Mouse (Mus musculus) gastrocnemius, adult 18-20 months (tissue): ENCODE results near the gene Btbd9. TPM values are rescaled to one million over a fixed set of nuclear protein-coding genes. Genes with fewer than 3 reads are reported as not detected.

Experiments
- DNase-seq: peaks from one replicate; pipeline ENCODE4 v3.0.0; 2021; ENCODE audit warnings: low spot score
- total RNA-seq, 2 experiments: library from RNA; stranded (reverse); gene quantifications; 2 replicates each; pipeline ENCODE4 v1.2.3; 2021

Gene Btbd9
- total RNA-seq, 2 experiments from 2014 or later = 11.5 to 15.2 TPM

DNA sequence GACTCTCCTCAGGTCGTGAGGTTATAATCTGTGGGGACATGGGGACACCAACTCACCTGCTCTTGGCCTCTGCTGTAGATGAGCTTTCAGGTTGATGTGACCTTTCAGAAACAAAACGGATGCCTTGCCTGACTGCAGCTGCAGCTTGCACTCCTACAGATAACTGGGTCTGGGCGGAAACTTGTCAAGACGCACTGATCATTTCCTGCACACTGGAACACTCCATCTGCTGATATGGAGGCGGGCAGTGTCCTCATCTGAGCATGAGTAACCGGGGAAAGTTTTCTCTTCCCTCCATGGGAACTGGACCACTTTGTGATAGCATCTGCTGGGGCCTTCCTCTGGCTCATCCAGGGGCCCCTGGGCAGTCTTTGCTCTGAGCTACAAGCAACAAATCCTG is 361.9 kb downstream of the Btbd9 start:
- no peak for DNase-seq

DNA sequence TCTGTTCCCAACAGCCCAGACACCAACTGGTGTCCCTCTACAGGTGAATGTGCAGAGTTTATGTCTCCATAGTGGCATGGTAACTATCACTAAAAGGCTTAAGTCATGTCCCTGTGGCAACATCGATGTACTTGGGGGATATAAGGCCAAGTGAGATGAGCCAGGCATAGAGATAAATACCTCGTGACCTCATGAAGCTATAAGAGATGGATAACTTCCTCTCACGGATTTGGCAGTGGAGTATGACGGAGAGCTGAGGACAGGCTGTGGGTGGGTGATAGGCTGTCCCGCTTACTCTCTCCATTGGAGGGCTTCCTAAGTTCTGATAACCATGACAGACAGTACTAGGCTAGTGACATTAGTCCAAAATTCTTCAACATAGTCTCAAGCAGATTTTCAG is 362.9 kb downstream of the Btbd9 start:
- DNase-seq = no peak

DNA sequence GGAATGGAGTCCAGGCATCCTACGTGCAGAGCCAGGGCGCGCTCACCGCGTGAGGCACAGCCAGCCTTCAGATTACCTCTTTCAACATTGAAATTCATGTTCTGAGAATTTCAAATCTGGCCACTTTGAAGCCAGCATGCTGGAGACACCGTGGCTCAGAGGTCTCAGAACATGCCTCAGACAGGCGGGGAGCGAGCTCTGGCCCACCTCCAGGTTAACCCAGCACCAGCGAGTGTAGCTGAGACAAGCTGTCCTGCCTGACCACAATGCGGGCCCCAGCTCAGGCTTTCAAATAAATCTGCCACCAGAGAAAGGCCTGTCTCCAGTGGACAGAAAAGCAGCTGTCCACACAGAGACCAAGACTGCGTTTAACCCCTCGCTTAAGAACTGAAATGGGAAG is 363.6 kb downstream of the Btbd9 start:
- DNase-seq = no peak

DNA sequence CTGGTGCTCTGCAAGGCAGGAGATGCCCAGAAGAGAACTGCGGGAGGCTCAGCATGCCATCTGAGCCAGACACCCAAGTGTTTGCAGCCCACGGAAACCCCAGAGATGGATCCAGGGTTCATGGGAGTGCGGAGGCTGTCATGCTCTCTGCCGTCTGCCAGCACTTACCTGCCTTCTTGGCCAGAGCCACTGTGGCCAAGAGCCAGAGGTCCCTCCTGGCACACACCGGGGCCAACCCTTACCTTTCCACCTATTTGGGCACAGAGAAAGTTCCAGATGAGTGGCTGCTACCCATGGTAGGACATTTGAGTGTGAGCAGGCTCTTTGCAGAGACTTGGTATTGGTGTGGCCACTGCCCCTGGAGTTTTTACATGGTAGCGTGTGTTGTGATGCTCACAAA is 365.4 kb downstream of the Btbd9 start:
- DNase-seq = no peak

DNA sequence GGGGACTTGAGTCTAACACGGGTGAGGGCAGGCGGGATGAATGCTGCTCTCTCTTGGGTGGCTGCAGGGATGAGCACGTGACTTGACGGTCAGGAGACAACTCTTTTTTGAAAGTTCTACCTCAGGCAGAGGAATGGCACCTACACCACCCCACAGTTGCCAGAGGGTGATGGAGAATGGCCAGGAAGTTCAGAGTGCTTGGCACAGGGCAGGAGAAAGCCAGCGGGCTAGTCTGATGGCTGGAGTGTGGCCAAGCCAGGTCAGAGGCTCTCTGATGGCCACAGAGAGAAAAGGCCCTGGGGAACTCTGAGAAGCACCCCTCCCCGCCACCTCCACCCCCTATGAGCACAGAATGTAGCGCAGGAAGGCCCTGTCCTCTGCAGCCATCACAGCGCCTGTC is 366.0 kb downstream of the Btbd9 start:
- no peak for DNase-seq

DNA sequence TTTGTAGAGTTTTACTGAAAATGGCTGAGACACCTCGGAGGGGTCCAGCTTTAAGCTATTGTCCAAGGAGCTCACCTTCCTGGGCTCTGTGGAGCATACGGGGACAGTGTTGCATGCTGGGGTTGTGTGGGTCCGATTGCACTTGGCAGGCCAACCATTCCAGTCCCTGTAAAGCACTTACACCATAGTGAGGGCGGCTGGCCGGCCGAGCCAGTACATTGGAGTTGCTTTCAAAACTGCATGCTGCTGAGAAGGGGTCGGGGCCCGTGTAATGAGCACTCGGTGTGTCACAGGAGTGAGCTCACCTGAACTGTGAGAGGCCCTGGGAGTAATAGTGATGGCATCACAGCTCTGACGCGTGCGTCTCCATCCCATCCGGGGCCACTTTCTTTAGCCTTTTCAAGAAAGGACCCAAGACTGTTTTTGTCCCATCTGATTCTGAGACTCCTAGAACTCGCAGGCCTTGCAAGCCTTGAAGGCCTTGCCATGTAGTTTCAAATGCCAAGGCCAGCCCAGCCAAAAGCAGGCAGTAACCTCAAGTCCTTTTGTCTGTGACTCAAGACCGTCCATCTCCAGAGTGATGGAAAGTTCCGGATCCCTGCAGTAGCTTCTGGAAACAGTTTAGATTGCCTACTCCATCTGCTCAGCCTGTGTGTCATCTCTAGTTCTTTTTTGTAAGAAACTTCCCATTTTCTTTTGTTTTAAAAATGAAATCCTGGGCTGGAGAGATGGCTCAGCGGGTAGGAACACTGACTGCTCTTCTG is 371.0 kb downstream of the Btbd9 start:
- peak; percentile 50 for DNase-seq

DNA sequence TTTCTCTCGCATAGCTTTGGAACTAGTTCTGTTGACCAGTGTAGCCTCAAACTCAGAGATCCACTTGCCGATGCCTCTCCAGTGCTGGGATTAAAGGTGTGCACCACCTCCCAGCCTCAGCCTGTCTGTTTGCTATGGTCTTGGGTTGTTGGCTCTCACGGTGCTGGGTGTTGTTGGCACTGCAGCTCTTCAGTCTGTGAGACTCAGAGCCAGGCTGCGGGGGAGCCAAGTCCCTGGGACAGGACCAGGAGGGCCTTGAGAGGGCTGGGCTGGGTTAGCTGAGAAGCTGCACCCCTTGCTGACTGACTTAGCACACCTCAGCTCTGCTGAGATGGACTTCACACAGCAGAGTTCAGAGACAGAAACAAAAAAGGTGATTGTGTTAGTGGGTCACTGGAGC is 376.0 kb downstream of the Btbd9 start:
- DNase-seq = no peak

DNA sequence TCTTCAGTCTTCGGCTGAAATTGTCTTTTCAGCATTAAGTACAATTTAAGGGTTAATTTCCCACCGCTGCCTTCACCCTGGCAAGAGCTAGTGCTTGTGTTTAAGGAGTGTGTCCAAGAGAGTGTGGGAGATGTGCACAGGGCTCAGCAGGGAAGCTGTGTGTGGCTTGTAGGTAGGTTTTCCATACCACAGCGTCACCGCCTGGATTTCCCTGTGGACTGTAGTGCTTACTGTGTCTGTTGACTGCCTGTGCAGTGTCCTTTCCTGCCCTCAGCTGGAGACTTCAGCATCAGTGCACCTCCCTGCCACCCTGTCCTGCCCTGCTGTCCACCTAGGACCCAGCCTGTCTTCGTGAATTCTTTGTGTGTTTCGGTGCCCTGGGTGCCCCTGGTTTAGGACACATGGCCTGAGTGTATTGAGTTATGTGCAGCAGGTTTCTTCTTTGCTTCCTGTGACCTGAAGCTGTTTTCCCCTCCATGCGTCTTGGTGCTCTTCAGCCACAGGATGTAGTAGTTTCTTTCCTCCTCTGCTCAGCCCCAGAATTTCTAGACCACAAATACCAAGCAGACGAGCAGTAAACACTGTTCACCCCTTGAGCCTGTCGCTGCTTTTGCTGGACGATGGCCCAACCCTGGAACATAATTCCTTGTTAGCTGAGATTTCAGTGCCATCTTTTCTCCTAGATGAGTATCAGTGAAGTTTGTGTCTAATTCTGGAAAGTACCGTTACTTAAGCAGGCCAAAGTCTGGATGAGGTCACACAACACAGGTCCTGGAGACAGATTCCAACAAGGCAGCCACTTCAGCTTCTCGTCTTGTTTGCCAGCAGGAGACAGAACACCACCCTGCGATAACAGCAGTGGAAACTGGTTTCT is 376.7 kb downstream of the Btbd9 start:
- DNase-seq = peak; percentile 71

DNA sequence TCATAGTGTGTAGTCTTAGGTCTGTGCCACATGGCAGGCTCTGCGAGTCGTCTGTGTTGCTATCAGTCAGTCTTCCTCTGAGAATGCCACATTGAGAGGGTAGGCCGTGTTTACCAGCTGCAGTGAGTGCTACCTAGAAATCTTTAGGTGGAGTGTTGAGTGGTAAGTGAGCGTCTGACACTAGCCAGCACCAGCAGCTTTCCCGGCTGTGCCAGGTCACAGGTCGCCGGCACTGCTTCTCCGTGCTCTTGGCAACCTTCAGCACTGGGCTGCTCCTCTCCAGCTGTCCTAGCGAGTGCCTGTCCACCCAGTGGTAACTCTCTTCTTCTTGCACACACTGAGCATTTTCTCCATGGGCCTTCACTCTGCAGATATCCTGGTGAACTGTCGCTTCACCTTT is 377.9 kb downstream of the Btbd9 start:
- DNase-seq = peak; percentile 59

DNA sequence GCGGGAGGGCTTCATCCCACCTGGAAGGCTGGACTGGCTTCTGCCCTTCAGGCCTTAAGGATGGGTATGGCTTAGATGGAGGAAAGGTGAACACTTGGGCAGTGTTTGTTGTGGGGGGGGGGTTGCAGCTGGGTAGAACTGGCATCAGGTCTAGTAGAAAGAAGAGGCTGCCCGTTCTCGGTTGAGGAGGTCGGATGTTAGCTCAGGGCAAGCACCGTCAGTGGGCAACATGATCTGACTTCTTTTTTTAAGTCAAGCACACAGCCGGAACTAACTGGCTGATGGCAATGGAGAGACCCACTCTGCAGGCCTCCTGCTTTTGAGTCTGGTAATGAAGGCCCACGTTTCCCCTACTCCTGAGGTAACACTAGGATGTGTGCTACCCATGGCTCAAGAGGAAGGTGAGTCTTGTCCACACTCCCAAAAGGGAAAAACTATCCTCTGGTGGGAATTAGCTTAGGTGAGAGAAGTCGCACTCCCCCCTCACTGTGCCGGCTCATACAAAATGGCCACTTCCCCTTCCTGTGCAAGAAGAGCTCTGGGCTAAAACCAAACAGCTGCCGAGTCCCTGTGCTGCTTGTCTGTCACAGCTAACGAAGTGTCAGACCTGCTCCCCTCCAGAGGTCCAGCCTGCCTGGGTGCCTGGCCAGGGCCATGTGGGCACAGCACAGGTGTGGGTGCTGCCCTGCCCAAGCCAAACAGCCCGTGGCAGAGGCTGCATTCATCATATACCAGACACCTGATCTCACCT is 378.8 kb downstream of the Btbd9 start:
- no peak for DNase-seq

DNA sequence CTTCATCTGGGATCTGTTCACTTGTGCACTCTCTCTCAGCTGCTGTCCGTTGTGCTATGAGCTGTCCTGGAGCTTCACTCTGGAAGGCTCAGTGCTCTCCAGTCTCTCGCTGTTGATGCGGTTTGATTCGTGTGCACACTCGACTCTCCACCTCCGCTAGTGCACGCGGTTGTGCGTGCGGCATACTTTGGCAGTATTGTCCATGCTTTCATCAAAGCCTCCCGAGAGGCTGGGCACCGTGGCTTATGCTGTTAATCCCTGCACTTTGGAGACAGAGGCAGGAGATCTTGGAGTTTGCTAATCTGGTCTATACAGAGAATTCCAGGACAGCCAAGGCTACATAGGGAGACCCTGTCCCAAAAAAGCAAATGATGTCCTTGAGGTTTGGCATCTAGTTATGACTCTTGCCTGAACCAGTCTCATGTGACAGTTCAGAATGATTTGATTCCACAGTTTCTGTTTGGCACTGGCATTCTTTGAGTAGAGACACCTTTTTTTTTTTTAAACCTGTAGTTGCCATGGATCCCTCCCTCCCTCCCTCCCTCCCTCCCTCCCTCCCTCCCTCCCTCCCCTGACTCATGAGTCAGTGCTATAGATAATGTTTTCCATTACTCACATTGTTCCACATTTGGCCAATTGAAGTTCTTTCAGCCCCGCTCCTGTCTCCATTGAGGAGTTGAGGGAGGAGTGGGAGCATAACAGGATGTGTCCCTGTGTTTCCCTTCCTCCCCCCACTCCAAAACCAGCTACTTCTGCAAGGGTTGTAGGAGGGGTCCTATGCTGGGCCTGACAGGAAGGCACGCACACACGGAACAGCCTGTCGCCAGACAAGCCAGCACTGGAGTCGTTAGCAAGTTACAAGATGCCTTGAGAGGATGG is 379.6 kb downstream of the Btbd9 start:
- DNase-seq = no peak

DNA sequence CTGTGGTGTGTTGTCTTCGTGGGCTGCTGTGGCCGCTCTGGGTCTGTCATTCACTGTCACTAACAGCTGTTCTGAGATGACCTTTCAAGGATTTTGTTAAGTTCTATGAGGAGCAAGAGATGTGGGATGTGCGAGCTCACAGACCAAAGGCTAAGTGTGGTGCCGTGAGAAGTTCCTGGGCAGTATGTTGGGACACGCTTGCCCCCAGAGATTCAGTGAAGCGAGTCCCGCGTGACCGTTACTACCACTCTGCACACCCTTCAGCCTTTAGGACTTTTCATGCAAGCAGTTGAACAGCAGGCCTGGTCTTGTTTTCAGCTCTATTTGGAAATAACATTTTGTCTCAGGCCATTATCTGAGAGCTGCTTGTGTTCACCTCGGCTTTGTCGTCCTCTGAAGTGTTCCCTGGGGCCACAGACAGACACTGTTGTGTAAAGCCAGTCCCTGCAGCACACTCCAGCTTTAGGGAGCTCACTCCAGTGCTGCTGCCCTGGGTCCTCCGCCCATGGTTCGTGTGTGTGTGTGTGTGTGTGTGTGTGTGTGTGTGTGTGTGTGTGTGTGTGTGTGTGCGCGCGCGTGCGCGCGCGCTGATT is 380.6 kb downstream of the Btbd9 start:
- DNase-seq = no peak

DNA sequence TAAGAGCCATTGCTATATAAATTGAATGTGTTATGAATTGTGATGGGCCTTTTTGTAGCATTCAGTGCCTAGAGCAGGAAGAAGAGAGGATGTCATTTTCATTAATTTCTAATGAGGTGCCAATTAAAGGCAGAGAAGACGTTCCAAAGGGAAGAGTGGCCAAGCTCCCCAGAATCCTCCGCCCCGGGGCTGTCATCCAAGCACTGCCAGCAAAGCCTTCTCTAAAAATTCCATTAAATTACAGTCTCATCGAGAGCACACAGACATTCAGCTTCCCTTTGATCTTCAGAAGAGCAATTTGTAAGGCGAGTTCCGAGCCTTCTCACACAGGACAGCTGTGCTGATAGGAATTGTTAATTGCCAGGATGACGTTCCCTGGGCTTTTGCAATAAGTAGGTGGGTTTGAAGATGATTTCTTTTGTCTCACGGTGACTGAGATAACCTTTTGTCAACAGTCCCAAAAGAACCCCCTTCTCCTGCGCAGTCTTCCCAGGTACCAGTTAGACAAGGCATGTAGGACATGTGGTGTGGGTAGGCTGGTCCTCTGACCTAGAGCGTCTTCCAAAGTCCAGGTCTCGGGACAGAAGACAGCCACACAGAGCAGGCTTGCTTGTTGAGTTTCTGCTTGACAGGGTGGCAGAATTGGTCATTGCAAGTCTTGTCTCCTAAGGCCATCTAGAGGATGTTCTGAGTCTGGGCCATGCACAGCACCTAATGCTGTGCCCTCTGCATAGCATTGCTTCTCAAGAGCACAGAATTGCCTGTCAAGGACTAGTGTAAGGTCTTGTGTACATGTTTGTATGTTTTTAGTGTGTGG is 381.5 kb downstream of the Btbd9 start:
- no peak for DNase-seq

DNA sequence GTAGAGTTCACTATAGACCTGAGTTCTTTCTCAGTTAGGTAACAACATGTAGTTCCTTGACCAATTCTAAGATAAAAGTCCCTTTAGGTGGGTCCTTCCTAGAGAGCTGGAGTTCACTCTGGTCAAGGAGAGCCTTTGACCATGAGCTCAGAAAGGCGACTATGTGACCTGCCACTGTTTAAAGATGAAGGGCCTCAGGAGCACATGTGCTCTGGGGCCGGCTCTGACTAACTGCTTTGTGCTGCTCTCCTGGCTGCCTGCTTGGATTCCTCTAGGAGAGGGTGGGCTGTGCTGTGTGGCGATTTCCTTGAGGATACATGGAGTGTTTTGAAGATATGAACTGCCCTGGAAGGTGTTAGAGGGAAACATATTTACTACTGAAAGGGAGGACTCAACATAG is 382.2 kb downstream of the Btbd9 start:
- DNase-seq = no peak

DNA sequence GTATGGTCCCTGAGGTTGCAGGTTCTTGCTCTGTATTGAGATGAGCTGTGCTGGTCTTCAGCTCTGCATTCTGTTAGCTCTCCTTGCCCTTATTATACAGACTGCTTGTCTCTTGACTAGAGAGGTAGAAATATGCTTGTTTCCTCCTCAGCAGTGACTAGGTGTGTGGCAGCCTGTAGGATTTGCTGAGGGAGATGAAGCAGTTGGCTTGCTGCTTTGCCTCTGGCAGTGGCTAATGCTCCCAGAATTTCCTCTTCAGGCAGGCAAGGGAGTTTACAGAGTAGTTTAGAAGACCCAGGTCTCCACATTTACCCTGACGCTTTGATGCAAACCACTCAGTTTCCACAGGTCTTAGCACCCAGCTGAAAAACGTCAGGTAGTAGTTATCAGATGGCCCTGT is 382.7 kb downstream of the Btbd9 start:
- DNase-seq = no peak

DNA sequence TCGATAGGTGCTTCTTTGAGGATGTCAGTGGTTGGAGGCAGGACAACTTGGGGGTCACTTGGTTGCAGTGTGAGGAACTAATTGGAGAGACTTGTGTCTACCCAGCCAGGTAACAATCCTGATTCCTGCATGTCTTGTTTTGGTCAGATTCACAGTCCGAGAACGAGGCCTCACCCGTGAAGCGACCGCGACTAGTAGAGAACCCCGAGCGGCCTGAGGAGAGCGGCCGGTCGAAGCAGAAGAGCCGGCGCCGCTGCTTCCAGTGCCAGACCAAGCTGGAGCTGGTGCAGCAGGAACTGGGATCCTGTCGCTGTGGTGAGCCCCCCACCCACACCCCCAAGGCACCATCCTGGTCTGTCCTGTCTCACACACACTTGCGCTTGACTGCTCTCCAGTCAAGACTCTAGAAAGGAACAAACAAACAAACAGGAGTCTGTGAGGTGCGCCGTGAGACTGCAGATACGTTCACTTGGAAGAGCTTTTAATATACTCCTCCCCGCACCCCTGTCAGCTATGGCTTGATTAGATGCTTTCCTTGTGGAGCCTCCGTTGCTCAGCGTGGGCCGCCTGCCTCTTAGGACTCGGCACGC is 383.8 kb downstream of the Btbd9 start:
- no peak for DNase-seq

DNA sequence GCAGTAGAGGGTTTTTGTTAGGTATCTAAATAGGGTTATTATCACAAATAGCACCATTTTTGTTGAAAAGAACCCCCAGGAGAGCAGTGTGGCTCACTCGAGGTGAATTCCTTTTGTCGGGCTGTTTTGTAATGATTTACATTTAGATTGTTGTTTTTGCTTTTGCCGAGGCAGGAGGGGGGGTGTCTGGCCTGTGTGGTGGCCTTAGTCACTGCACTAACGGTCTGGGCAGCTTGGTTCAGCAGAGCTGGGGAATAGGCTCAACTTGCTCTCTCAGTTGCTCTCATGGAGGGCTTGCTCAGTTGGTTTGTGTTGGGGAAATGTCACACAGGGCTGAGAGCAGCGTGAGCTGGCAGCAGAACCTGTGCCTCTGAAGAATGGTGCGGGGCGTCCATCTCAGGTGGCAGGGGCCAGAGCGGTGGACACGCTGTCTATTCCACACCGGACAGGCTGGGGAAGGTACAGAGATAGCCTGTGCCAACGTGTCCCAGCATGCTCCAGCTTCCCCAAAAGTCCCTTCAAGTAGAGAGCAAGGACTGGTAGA is 385.1 kb downstream of the Btbd9 start:
- no peak for DNase-seq

DNA sequence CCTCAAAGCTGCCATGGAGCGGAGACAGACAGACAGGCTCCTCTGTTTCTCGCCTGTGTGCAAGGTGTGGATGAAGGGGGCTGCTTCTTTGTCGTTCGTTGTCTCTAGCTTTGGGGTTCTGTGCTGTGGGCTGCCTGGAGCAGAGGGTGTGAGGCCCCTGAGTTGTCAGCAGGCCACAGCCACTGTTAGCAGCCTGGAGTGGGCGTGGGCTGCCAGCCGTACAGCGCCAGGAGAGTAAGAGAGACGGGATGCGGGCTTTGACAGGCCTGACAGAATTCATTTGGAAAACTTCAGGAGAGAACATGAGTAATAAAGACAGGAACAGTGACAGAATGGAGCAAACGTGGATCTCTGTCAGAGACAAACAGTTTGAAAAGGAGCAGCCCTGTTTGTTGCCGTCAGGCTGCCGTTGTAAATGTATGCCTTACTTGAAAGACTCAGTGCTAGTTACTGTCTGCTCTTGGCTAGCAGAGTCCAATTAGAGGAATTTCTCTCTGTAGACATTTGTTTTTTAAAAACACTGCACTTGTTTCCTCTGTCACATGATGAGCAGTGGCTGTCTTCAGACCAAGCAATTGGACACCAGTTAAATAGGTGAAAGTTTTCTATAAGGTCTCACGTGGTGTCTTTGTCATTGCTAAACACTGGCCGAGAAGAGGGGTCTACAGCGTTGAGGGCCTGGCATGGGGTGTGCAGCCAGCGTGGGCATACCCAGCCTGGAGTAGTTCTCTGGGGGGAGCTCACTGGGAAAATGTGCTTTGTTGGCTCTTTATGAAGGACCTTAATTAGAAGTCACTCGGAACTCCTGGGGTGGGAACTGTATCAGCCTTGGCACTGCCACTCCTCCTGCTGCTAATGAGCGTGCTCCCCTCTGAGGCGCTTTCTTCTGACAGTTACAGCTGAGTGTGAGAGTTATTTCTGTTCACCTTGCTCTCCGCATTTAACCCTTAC is 388.0 kb downstream of the Btbd9 start:
- no peak for DNase-seq
